Mouse (Mus musculus): ENCODE results near the gene Cdkn2b. TPM values are rescaled to one million over a fixed set of nuclear protein-coding genes. Genes with fewer than 3 reads are reported as not detected.

Cdkn2b gene
- polyA plus RNA-seq, 2 experiments: 0.11 TPM; not detected in 1

GRCm38 (mm10) chr4:89275811-89276584 is 34.8 kb downstream of the Cdkn2b start:
- WGBS (ENCODE audit: insufficient replicate concordance): 2% methylated on average over 25 of the region's 25 CpGs
- peaks cover 90% of the 10 kb centered on the region for H3K27me3 ChIP-seq (ENCODE audit: control insufficient read depth, insufficient read depth, low read length)
- H3K27ac ChIP-seq: no peak overlapping the region
- TF ChIP-seq CTCF (IDR thresholded peaks at IDR 0.05; ENCODE audit: low read depth) (no peak), EP300 (IDR thresholded peaks at IDR 0.05; ENCODE audit: low read depth) (no peak)
- no peak for ATAC-seq (ENCODE audit: insufficient read depth)
- H3K9me3 ChIP-seq (ENCODE audit: control insufficient read depth, low read length): no peaks in the 10 kb centered on the region
- no peaks in the 10 kb centered on the region for H3K36me3 ChIP-seq (replicated peaks; ENCODE audit: control insufficient read depth, insufficient read depth, low read depth)
- no peak overlapping the region for H3K4me2 ChIP-seq (ENCODE audit: low read depth)
- H3K4me3 ChIP-seq (ENCODE audit: insufficient read depth in 1 of 2, low read depth in 2 of 2, low read length in 2 of 2): no peak overlapping the region
- H3K9ac ChIP-seq (replicated peaks): no peak overlapping the region
- H3K4me1 ChIP-seq (replicated peaks; ENCODE audit: control insufficient read depth in 2 of 2, insufficient read depth in 2 of 2, low read length in 1 of 2): no peaks in the 10 kb centered on the region
- no peak for DNase-seq (ENCODE audit: low read depth in 3 of 3, low spot score in 3 of 3)

GRCm38 (mm10) chr4:89274829-89275548 is 35.9 kb downstream of the Cdkn2b start:
- Histone ChIP-seq H3K9ac (replicated peaks) (no peak overlapping the region), H3K4me1 (replicated peaks; ENCODE audit: control insufficient read depth in 2 of 2, insufficient read depth in 2 of 2, low read length in 1 of 2) (no peaks in the 10 kb centered on the region), H3K4me3 (ENCODE audit: insufficient read depth in 1 of 2, low read depth in 2 of 2, low read length in 2 of 2) (no peak overlapping the region), H3K27me3 (ENCODE audit: control insufficient read depth, insufficient read depth, low read length) (peaks cover 92% of the 10 kb centered on the region), H3K9me3 (ENCODE audit: control insufficient read depth, low read length) (no peaks in the 10 kb centered on the region), H3K27ac (no peak overlapping the region), H3K4me2 (ENCODE audit: low read depth) (no peak overlapping the region), H3K36me3 (replicated peaks; ENCODE audit: control insufficient read depth, insufficient read depth, low read depth) (no peaks in the 10 kb centered on the region)
- ATAC-seq (ENCODE audit: insufficient read depth): no peak
- WGBS (ENCODE audit: insufficient replicate concordance): 3% methylated on average over 24 of the region's 24 CpGs
- DNase-seq (ENCODE audit: low read depth in 3 of 3, low spot score in 3 of 3): no peak
- no peak for TF ChIP-seq CTCF (IDR thresholded peaks at IDR 0.05; ENCODE audit: low read depth)
- TF ChIP-seq EP300 (IDR thresholded peaks at IDR 0.05; ENCODE audit: low read depth): no peak

DNA sequence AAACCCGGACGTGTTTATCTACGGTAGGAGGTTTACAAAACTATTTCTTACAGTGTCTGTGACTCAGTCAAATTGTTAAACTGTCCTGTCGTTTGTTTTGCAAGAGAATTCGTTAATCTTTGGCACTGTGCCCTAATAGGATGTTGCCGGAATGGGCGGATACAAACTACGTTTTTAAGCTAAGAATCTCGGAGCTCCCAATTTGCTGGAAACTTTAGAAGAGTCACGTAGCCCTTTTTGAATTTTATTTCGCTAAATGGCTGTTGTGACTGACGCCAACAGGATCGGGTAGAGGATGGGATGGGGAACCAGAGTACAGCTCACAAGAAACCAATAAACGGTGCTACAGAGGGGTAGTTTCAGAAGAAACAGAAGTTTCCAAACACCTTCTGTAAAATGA is 36.8 kb downstream of the Cdkn2b start:
- Histone ChIP-seq H3K36me3 (replicated peaks; ENCODE audit: control insufficient read depth, insufficient read depth, low read depth) (no peaks in the 10 kb centered on the region), H3K4me2 (ENCODE audit: low read depth) (no peak overlapping the region), H3K4me3 (ENCODE audit: insufficient read depth in 1 of 2, low read depth in 2 of 2, low read length in 2 of 2) (no peak overlapping the region), H3K9ac (replicated peaks) (no peak overlapping the region), H3K27me3 (ENCODE audit: control insufficient read depth, insufficient read depth, low read length) (peaks cover 82% of the 10 kb centered on the region), H3K27ac (no peak overlapping the region), H3K4me1 (replicated peaks; ENCODE audit: control insufficient read depth in 2 of 2, insufficient read depth in 2 of 2, low read length in 1 of 2) (no peaks in the 10 kb centered on the region), H3K9me3 (ENCODE audit: control insufficient read depth, low read length) (no peaks in the 10 kb centered on the region)
- 1% methylated on average over 14 of the region's 14 CpGs for WGBS (ENCODE audit: insufficient replicate concordance)
- TF ChIP-seq EP300 (IDR thresholded peaks at IDR 0.05; ENCODE audit: low read depth) (no peak), CTCF (IDR thresholded peaks at IDR 0.05; ENCODE audit: low read depth) (no peak)
- DNase-seq (ENCODE audit: low read depth in 3 of 3, low spot score in 3 of 3) (no peak), ATAC-seq (ENCODE audit: insufficient read depth) (no peak)

DNA sequence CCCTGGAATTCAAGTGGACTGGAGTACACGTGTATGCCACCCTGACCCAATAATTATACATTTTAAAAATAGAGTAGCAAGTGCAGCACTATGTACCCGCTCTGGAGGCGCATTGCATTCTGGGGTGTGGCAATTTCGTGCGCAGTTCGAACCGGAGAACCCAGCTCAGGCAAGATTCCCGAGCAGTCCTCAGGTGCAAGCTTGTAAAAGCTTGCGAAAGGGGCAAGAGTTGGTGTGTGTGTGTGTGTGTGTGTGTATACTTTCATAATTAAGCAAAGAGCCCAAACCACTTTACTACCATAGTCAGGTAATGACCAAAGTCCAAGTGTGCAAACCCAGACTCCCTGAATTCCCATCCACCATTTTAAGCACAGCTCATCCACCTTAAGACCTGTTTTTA is 37.3 kb downstream of the Cdkn2b start:
- no peak for DNase-seq (ENCODE audit: low read depth in 3 of 3, low spot score in 3 of 3)
- ATAC-seq (ENCODE audit: insufficient read depth): no peak
- H3K9ac ChIP-seq (replicated peaks): no peak overlapping the region
- H3K4me2 ChIP-seq (ENCODE audit: low read depth): no peak overlapping the region
- H3K4me3 ChIP-seq (ENCODE audit: insufficient read depth in 1 of 2, low read depth in 2 of 2, low read length in 2 of 2): no peak overlapping the region
- H3K36me3 ChIP-seq (replicated peaks; ENCODE audit: control insufficient read depth, insufficient read depth, low read depth): no peaks in the 10 kb centered on the region
- H3K4me1 ChIP-seq (replicated peaks; ENCODE audit: control insufficient read depth in 2 of 2, insufficient read depth in 2 of 2, low read length in 1 of 2): no peaks in the 10 kb centered on the region
- 1% methylated on average over 9 of the region's 9 CpGs for WGBS (ENCODE audit: insufficient replicate concordance)
- H3K9me3 ChIP-seq (ENCODE audit: control insufficient read depth, low read length): no peaks in the 10 kb centered on the region
- peaks cover 78% of the 10 kb centered on the region for H3K27me3 ChIP-seq (ENCODE audit: control insufficient read depth, insufficient read depth, low read length)
- TF ChIP-seq CTCF (IDR thresholded peaks at IDR 0.05; ENCODE audit: low read depth) (no peak), EP300 (IDR thresholded peaks at IDR 0.05; ENCODE audit: low read depth) (no peak)
- no peak overlapping the region for H3K27ac ChIP-seq

GRCm38 (mm10) chr4:89272961-89273540 is 37.8 kb downstream of the Cdkn2b start:
- peaks cover 73% of the 10 kb centered on the region for H3K27me3 ChIP-seq (ENCODE audit: control insufficient read depth, insufficient read depth, low read length)
- H3K4me2 ChIP-seq (ENCODE audit: low read depth): no peak overlapping the region
- no peaks in the 10 kb centered on the region for H3K9me3 ChIP-seq (ENCODE audit: control insufficient read depth, low read length)
- H3K36me3 ChIP-seq (replicated peaks; ENCODE audit: control insufficient read depth, insufficient read depth, low read depth): no peaks in the 10 kb centered on the region
- H3K4me1 ChIP-seq (replicated peaks; ENCODE audit: control insufficient read depth in 2 of 2, insufficient read depth in 2 of 2, low read length in 1 of 2): no peaks in the 10 kb centered on the region
- TF ChIP-seq EP300 (IDR thresholded peaks at IDR 0.05; ENCODE audit: low read depth) (no peak), CTCF (IDR thresholded peaks at IDR 0.05; ENCODE audit: low read depth) (no peak)
- no peak overlapping the region for H3K9ac ChIP-seq (replicated peaks)
- no peak overlapping the region for H3K27ac ChIP-seq
- ATAC-seq (ENCODE audit: insufficient read depth) (no peak), DNase-seq (ENCODE audit: low read depth in 3 of 3, low spot score in 3 of 3) (no peak)
- WGBS (ENCODE audit: insufficient replicate concordance): under 1% methylated on average over 20 of the region's 20 CpGs
- H3K4me3 ChIP-seq (ENCODE audit: insufficient read depth in 1 of 2, low read depth in 2 of 2, low read length in 2 of 2): no peak overlapping the region
